Mouse (Mus musculus): Measurements from ENCODE around the gene Wipf3. TPM values are rescaled to one million over a fixed set of nuclear protein-coding genes. Genes with fewer than 3 reads are reported as not detected.

Wipf3 gene
- polyA plus RNA-seq, 1 experiment from 2014 or later, result 1.1 TPM

- ATAC-seq, result peak; percentile 13; the same call in 1 of the 2 replicates
- Histone ChIP-seq H3K27me3 (replicated peaks) (no peaks in the 10 kb centered on the region), H3K4me2 (replicated peaks) (peak overlapping the region; percentile 63), H3K27ac (no peak overlapping the region), H3K36me3 (no peaks in the 10 kb centered on the region), H3K9ac (no peak overlapping the region), H3K4me3 (replicated peaks) (no peak overlapping the region), H3K4me1 (replicated peaks) (peaks cover 7% of the 10 kb centered on the region; the same call in 1 of the 2 replicates), H3K9me3 (no peaks in the 10 kb centered on the region)
- 26% methylated on average over 6 of the region's 6 CpGs for WGBS
Observed at GRCm38 (mm10) chr6:54485973-54486569, 56.7 kb downstream of the Wipf3 start.

- Histone ChIP-seq H3K4me2 (replicated peaks) (no peak overlapping the region), H3K4me3 (replicated peaks) (no peak overlapping the region), H3K27ac (no peak overlapping the region), H3K36me3 (no peaks in the 10 kb centered on the region), H3K9ac (no peak overlapping the region), H3K4me1 (replicated peaks) (no peaks in the 10 kb centered on the region), H3K27me3 (replicated peaks) (no peaks in the 10 kb centered on the region), H3K9me3 (no peaks in the 10 kb centered on the region)
- 33% methylated on average over 7 of the region's 7 CpGs for WGBS
- ATAC-seq, result no peak
Observed at GRCm38 (mm10) chr6:54491074-54491473, 61.7 kb downstream of the Wipf3 start.

GRCm38 (mm10) chr6:54494097-54494496, 64.7 kb downstream of the Wipf3 start:
- Histone ChIP-seq H3K4me1 (replicated peaks) (no peaks in the 10 kb centered on the region), H3K9me3 (no peaks in the 10 kb centered on the region), H3K27ac (no peak overlapping the region), H3K9ac (no peak overlapping the region), H3K27me3 (replicated peaks) (no peaks in the 10 kb centered on the region), H3K36me3 (no peaks in the 10 kb centered on the region), H3K4me3 (replicated peaks) (no peak overlapping the region), H3K4me2 (replicated peaks) (no peak overlapping the region)
- no peak for ATAC-seq

GRCm38 (mm10) chr6:54494612-54495398, 65.4 kb downstream of the Wipf3 start:
- Histone ChIP-seq H3K36me3 (no peaks in the 10 kb centered on the region), H3K4me1 (replicated peaks) (no peaks in the 10 kb centered on the region), H3K4me2 (replicated peaks) (no peak overlapping the region), H3K9ac (no peak overlapping the region), H3K4me3 (replicated peaks) (no peak overlapping the region), H3K27me3 (replicated peaks) (no peaks in the 10 kb centered on the region), H3K9me3 (no peaks in the 10 kb centered on the region), H3K27ac (no peak overlapping the region)
- WGBS, result 75% methylated on average over 11 of the region's 11 CpGs
- no peak for ATAC-seq

DNA sequence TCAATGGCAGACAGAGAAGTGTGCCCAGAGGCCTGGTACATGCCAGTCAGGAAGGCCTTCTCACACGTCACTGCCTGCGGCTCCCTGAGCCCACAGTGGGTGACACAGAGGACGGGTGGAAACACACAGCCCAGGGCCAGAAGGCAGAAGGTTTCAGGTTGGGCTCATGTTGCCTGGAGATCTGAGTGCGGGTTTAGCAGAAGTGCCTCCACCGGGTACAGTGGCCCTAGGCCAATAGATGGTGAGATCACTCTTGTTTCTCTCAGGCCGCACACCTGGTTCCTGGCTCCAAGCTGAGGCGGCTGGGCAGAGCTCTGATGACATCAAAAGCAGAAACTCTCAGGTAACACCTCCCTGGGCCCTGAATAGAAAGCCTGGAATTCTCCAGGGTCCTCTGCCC, 66.8 kb downstream of the Wipf3 start:
- no peaks in the 10 kb centered on the region for H3K36me3 ChIP-seq
- 82% methylated on average over 7 of the region's 7 CpGs for WGBS
- H3K27me3 ChIP-seq (replicated peaks), result no peaks in the 10 kb centered on the region
- no peak for ATAC-seq
- no peak overlapping the region for H3K4me3 ChIP-seq (replicated peaks)
- no peaks in the 10 kb centered on the region for H3K4me1 ChIP-seq (replicated peaks)
- no peak overlapping the region for H3K27ac ChIP-seq
- H3K4me2 ChIP-seq (replicated peaks), result no peak overlapping the region
- no peaks in the 10 kb centered on the region for H3K9me3 ChIP-seq
- H3K9ac ChIP-seq, result no peak overlapping the region

DNA sequence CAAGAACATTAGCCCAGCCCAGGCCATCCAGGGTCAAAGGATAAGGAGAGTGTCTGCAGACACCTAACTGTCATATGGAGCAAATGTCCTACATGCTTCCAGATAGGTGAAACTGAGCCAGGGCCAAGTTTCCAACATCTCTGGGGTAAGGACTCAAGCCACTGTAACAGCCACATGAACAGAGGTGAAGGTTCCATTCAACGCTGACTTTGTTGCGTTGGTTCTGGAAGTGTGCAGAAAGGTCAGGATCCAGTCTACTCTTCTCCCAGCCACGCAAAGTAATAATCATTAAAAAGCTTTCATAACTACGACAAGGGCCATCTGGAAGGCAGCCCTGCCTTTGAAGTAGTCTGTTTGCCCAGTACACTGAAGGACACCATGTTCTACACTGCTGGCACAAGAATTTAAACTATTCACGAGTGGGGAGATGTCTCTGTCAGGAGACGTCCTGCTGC, 73.3 kb downstream of the Wipf3 start:
- H3K27me3 ChIP-seq (replicated peaks), result no peaks in the 10 kb centered on the region
- H3K4me2 ChIP-seq (replicated peaks), result no peak overlapping the region
- 50% methylated on average over 6 of the region's 6 CpGs for WGBS
- no peaks in the 10 kb centered on the region for H3K4me1 ChIP-seq (replicated peaks)
- H3K27ac ChIP-seq, result no peak overlapping the region
- H3K9ac ChIP-seq, result no peak overlapping the region
- H3K4me3 ChIP-seq (replicated peaks), result no peak overlapping the region
- no peaks in the 10 kb centered on the region for H3K9me3 ChIP-seq
- no peaks in the 10 kb centered on the region for H3K36me3 ChIP-seq
- no peak for ATAC-seq

- Histone ChIP-seq H3K36me3 (no peaks in the 10 kb centered on the region), H3K27me3 (replicated peaks) (no peaks in the 10 kb centered on the region), H3K4me3 (replicated peaks) (no peak overlapping the region), H3K4me2 (replicated peaks) (no peak overlapping the region), H3K27ac (no peak overlapping the region), H3K4me1 (replicated peaks) (no peaks in the 10 kb centered on the region), H3K9me3 (no peaks in the 10 kb centered on the region), H3K9ac (no peak overlapping the region)
- ATAC-seq, result no peak
- 77% methylated on average over 11 of the region's 11 CpGs for WGBS
Observed at GRCm38 (mm10) chr6:54506318-54506717, 76.9 kb downstream of the Wipf3 start.

DNA sequence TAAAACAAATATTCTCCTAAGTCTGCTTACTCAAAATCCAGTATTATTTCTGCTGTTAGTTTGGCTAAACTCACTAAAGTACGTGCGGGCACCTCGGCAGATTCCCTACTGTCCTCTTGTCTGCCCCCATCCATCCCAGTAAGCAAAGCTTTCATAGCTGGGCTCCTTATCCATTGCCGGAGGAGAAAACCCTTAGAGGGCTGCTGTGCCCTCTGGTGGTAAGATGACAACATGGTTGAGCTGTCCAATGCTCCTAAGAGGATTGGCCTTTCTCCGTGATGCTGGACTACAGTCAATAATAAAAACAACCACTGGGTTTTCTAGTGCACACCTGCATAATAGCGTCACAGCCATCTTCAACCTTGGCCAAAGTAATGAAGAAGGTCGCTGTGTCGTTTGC, 77.6 kb downstream of the Wipf3 start:
- Histone ChIP-seq H3K27ac (no peak overlapping the region), H3K4me2 (replicated peaks) (no peak overlapping the region), H3K4me3 (replicated peaks) (no peak overlapping the region), H3K27me3 (replicated peaks) (no peaks in the 10 kb centered on the region), H3K9me3 (no peaks in the 10 kb centered on the region), H3K9ac (no peak overlapping the region), H3K36me3 (no peaks in the 10 kb centered on the region), H3K4me1 (replicated peaks) (no peaks in the 10 kb centered on the region)
- WGBS, result 37% methylated on average over 8 of the region's 8 CpGs
- peak; percentile 67 for ATAC-seq

GRCm38 (mm10) chr6:54507808-54508207, 78.4 kb downstream of the Wipf3 start:
- no peak overlapping the region for H3K27ac ChIP-seq
- ATAC-seq, result no peak
- WGBS, result 58% methylated on average over 5 of the region's 5 CpGs

DNA sequence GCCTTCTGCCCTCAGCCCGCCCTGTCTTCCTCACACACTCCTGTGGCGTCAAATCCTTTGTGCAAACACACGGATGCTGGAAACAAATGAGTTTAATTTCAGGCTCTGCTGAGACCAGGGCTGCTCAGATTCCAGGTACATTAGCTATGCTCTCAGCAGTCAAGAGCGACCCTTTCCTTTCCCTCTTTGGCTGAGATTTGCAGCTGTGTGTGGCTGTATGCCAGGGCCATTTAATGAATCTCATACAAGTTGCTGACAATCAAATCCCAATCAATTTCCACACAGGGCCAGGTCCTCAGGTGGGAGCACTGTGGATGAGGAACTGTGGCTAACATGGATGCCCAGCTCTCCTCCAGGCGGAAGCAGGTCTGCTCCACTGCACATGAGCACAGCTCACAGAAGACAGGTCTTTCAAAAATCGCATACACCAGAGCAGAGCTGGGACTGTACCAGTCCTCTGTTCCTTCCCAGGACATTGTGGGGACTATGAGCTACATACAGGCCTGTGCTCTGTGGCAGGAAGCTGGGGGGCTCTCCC, 78.9 kb downstream of the Wipf3 start:
- Histone ChIP-seq H3K9ac (no peak overlapping the region), H3K4me2 (replicated peaks) (no peak overlapping the region), H3K4me3 (replicated peaks) (no peak overlapping the region), H3K9me3 (no peaks in the 10 kb centered on the region), H3K4me1 (replicated peaks) (no peaks in the 10 kb centered on the region), H3K27me3 (replicated peaks) (no peaks in the 10 kb centered on the region), H3K36me3 (no peaks in the 10 kb centered on the region), H3K27ac (no peak overlapping the region)
- no peak for ATAC-seq
- 57% methylated on average over 6 of the region's 6 CpGs for WGBS

More at GRCm38 (mm10) chr6:54507808-54508207, 78.4 kb downstream of the Wipf3 start:
- Histone ChIP-seq H3K27me3 (replicated peaks) (no peaks in the 10 kb centered on the region), H3K4me3 (replicated peaks) (no peak overlapping the region), H3K9ac (no peak overlapping the region), H3K9me3 (no peaks in the 10 kb centered on the region), H3K4me1 (replicated peaks) (no peaks in the 10 kb centered on the region), H3K36me3 (no peaks in the 10 kb centered on the region), H3K4me2 (replicated peaks) (no peak overlapping the region)

DNA sequence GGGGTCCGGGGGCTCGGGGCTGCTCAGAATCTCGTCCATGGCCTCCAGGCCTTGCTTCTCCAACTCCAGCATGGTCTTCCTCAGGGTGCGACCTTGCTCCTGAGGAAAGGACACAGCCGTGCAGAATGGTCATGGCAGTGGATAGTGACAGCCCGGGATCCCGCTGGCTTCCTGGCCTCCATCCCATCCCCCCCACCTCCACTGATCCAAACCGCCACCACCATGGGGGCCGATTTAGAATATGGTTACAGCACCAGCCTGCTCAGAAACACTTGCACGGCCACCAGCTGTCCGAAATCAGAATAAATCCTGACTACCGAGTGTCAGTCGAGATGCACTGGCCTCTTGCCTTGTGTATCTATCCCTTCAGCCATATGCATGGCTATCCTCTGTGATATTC, 79.9 kb downstream of the Wipf3 start:
- no peak for ATAC-seq

DNA sequence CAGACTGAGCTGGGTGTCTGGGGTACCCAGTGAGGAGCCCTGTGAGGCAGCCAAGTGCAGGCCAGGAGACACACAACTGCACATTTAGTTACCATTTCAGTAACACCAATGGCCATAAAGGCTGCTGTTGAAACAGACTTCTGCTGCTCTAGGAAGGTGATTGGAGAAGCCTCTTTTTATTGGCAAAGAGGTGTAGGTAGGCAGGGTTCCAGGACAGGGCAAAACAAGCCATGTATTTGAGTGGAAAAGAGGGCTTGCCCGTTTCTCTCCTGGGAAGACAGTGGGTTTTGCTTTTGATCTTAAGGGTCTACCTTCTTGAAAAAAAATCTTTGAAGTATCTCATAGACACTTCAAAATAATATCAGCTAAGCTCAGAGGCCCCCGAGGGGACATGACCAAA, 82.9 kb downstream of the Wipf3 start:
- H3K4me1 ChIP-seq (replicated peaks), result no peaks in the 10 kb centered on the region
- H3K9ac ChIP-seq, result no peak overlapping the region
- no peak overlapping the region for H3K4me2 ChIP-seq (replicated peaks)
- ATAC-seq, result no peak
- H3K27me3 ChIP-seq (replicated peaks), result no peaks in the 10 kb centered on the region
- 76% methylated on average over 2 of the region's 2 CpGs for WGBS
- H3K4me3 ChIP-seq (replicated peaks), result no peak overlapping the region
- H3K36me3 ChIP-seq, result no peaks in the 10 kb centered on the region
- no peaks in the 10 kb centered on the region for H3K9me3 ChIP-seq
- H3K27ac ChIP-seq, result no peak overlapping the region

More for the DNA sequence above, 79.9 kb downstream of the Wipf3 start:
- Histone ChIP-seq H3K4me3 (replicated peaks) (no peak overlapping the region), H3K9me3 (no peaks in the 10 kb centered on the region), H3K27ac (no peak overlapping the region), H3K4me2 (replicated peaks) (no peak overlapping the region), H3K27me3 (replicated peaks) (no peaks in the 10 kb centered on the region), H3K9ac (no peak overlapping the region), H3K36me3 (no peaks in the 10 kb centered on the region), H3K4me1 (replicated peaks) (no peaks in the 10 kb centered on the region)
- 89% methylated on average over 13 of the region's 13 CpGs for WGBS
